Mouse (Mus musculus) lung, postnatal 0 days (tissue): Measurements from ENCODE around the gene Atg10.

Source experiments
- CTCF ChIP-seq: IDR thresholded peaks from 2 replicates; pipeline ENCODE4 v1.5.1; 2016; ENCODE audit warnings: antibody characterized with exemption, mild to moderate bottlenecking
- EP300 ChIP-seq: IDR thresholded peaks from 2 replicates; pipeline ENCODE4 v1.6.1; 2016; ENCODE audit warnings: antibody characterized with exemption, mild to moderate bottlenecking, control low read depth

GRCm38 (mm10) chr13:90896098-90896497 lies 327.7 kb downstream of the Atg10 start:
- no peak for TF ChIP-seq CTCF
- TF ChIP-seq EP300, result no peak
